Mouse (Mus musculus) G1E (cell line): Measurements from ENCODE around the gene Gm17387.

Experiments
- CTCF ChIP-seq: IDR thresholded peaks from 2 replicates; pipeline ENCODE4 v1.5.1; 2012; ENCODE audit warnings: low read depth, low read length, inconsistent platforms, mixed read lengths
- GATA1 ChIP-seq: IDR thresholded peaks from 2 replicates; pipeline ENCODE4 v1.6.1; 2012; ENCODE audit warnings: borderline replicate concordance, low read length, inconsistent platforms, mixed read lengths
- GATA2 ChIP-seq: IDR thresholded peaks from 2 replicates; pipeline ENCODE4 v1.6.1; 2012; ENCODE audit warnings: low read depth, low read length, inconsistent platforms, borderline replicate concordance

GRCm38 (mm10) chr7:140990622-140991021 lies 38.3 kb upstream of the Gm17387 start:
- TF ChIP-seq CTCF (no peak), GATA1 (no peak), GATA2 (no peak)
